8 mouse cellular contexts compared by ENCODE assay signal in the genomic region with DNA sequence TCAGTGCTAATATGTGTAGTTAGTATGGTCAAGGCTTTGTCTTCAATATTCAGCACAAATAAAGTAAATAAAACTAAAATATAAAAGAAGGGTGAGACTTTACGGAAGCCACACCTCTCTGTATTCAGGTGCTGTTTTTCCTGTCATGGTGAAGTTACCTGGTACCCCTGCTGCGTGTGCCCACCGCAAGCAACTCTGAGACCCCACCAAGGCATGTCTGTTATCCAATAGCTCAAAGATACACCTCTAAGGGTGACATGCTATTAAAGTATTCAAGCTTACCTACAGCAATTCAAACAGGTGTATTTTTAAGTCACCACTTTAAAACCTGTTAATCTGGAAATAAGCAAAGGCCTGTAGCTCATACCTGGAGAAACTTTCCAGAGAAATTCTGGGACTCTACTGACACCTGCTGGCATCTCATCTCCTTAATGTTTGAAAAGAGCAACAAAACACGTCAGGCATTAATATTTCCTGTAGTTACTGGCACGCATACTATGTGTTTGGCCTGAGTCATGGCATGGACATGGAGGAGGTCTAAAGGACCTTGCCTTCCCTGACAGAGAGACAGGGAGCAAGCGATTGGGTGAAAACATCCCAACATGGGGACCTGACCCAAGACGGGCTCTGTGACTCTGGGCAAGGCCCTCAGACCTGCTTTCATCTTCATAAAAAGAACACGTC.
DNase-seq lines count a peak whose midpoint lies in the region; ATAC-seq and TF ChIP-seq lines count a peak whose summit lies in the region.

No protein-coding gene starts in this region.

- no peak overlapping the region for H3K27ac ChIP-seq in heart, embryonic 12.5 days (ENCODE audit: poor library complexity, severe bottlenecking)
- H3K27ac ChIP-seq in kidney, postnatal 0 days = no peak overlapping the region
- no peak overlapping the region for H3K27ac ChIP-seq in lung, embryonic 14.5 days (ENCODE audit: low read depth)

- no peaks in the 10 kb centered on the region for H3K36me3 ChIP-seq in heart, embryonic 12.5 days
- no peaks in the 10 kb centered on the region for H3K36me3 ChIP-seq in kidney, postnatal 0 days (ENCODE audit: insufficient read depth, low read length)
- no peaks in the 10 kb centered on the region for H3K36me3 ChIP-seq in lung, embryonic 14.5 days (ENCODE audit: insufficient read depth)

- no peak for ATAC-seq in heart, embryonic 12.5 days (ENCODE audit: insufficient number of reproducible peaks, low FRiP score)
- peak; percentile 63 for ATAC-seq in CD4-positive, CD25-positive, alpha-beta regulatory T cell, adult 4 months
- peak; percentile 57; the same call in 1 of the 2 replicates for ATAC-seq in kidney, postnatal 0 days (replicated peaks; ENCODE audit: low FRiP score, low read depth)
- ATAC-seq in lung, embryonic 14.5 days (ENCODE audit: insufficient read depth) = peak; percentile 28; the same call in 1 of the 2 replicates

- peak; percentile 94 for DNase-seq in heart, adult 11 months
- peak; percentile 69 for DNase-seq in cerebellum, adult 11 months
- peak; percentile 24 for DNase-seq in gastrocnemius, postnatal 14 days
- peak; percentile 86 for DNase-seq in kidney, postnatal 0 days (ENCODE audit: low spot score)
- peak; percentile 85 for DNase-seq in lung, embryonic 14.5 days
- DNase-seq in right cerebral cortex, postnatal 14 days = peak; percentile 38

- TF ChIP-seq CTCF in kidney, postnatal 0 days (IDR thresholded peaks at IDR 0.05; ENCODE audit: low read depth) = peak; percentile 77
- peak; percentile 60 for TF ChIP-seq CTCF in lung, embryonic 14.5 days (IDR thresholded peaks at IDR 0.05; ENCODE audit: low read depth)

- 67% methylated on average over 8 of the region's 8 CpGs for WGBS in heart, embryonic 12.5 days
- WGBS in kidney, postnatal 0 days = 70% methylated on average over 8 of the region's 8 CpGs
- 69% methylated on average over 8 of the region's 8 CpGs for WGBS in lung, embryonic 14.5 days

- no peaks in the 10 kb centered on the region for H3K27me3 ChIP-seq in heart, embryonic 12.5 days (replicated peaks)
- no peaks in the 10 kb centered on the region for H3K27me3 ChIP-seq in kidney, postnatal 0 days (ENCODE audit: insufficient read depth, low read length)
- no peaks in the 10 kb centered on the region for H3K27me3 ChIP-seq in lung, embryonic 14.5 days (ENCODE audit: insufficient read depth, low read length)

- no peaks in the 10 kb centered on the region for H3K9me3 ChIP-seq in heart, embryonic 12.5 days (replicated peaks)
- no peaks in the 10 kb centered on the region for H3K9me3 ChIP-seq in kidney, postnatal 0 days (replicated peaks; ENCODE audit: low read length)
- no peaks in the 10 kb centered on the region for H3K9me3 ChIP-seq in lung, embryonic 14.5 days (ENCODE audit: low read depth, low read length)

- peaks cover 4% of the 10 kb centered on the region; the same call in 1 of the 2 replicates for H3K4me1 ChIP-seq in heart, embryonic 12.5 days (replicated peaks)
- no peaks in the 10 kb centered on the region for H3K4me1 ChIP-seq in kidney, postnatal 0 days (replicated peaks; ENCODE audit: insufficient read depth, low read length)
- H3K4me1 ChIP-seq in lung, embryonic 14.5 days (ENCODE audit: insufficient read depth) = no peaks in the 10 kb centered on the region

- H3K9ac ChIP-seq in heart, embryonic 12.5 days = no peak overlapping the region
- no peak overlapping the region for H3K9ac ChIP-seq in kidney, postnatal 0 days (ENCODE audit: low read depth, low read length)
- no peak overlapping the region for H3K9ac ChIP-seq in lung, embryonic 14.5 days

- H3K4me3 ChIP-seq in heart, embryonic 12.5 days = no peak overlapping the region
- no peak overlapping the region for H3K4me3 ChIP-seq in kidney, postnatal 0 days (replicated peaks; ENCODE audit: low read depth, low read length)
- H3K4me3 ChIP-seq in lung, embryonic 14.5 days (ENCODE audit: low read depth, low read length) = no peak overlapping the region

- no peak overlapping the region for H3K4me2 ChIP-seq in heart, embryonic 12.5 days
- no peak overlapping the region for H3K4me2 ChIP-seq in kidney, postnatal 0 days (ENCODE audit: low read length)
- H3K4me2 ChIP-seq in lung, embryonic 14.5 days = no peak overlapping the region

- intact Hi-C loops in gastrocnemius, postnatal 14 days (cut with DNase I; ENCODE audit: low total_unique reads) = loop anchor here (5.0 kb wide), 1 partner anchor 490 kb away; no protein-coding TSS in a partner anchor

Comparison
In these comparisons a context has a peak if more than half of its experiments do, and no peak if none do; other contexts are left out.
1. DNase-seq: peak in every context shown above with its lines; median percentile 94 in heart, adult 11 months; 86 in kidney, postnatal 0 days; 85 in lung, embryonic 14.5 days; 69 in cerebellum, adult 11 months; 38 in right cerebral cortex, postnatal 14 days; 24 in gastrocnemius, postnatal 14 days.